ENCODE assay signal across 7 mouse cellular contexts in the genomic region with DNA sequence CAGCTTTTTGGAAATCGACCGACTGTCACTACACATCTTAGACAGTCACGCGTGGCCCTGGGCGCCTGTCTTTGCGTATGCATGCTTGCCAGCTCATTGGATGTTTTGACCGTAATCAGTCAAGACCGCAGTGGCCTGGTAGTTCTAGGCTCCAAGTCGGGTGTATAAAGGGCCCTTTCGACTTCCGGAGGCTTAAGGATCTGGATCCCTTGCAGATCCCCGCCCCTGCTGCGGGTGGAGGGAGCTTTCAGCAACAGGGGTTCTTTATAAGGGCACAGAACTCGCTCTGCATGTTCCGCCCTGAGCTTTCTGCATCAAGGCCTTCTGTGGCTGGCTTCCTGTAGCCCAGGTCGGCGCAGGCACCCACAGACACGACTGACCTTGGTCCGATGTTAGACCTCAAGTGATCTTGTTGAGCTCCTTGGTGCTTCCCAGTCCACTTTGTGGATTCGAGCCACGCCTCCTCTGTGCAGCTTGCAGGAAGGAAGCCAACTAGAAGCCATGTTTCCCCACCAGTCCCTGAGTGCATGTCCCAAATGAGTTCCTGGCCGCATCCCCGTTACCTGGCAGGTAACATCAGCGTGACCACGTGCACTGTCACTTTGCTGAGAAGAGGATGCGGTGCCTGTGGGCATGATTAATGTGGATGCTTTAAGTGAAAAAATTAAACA. TPM values are rescaled to one million over a fixed set of nuclear protein-coding genes. Genes with fewer than 3 reads are reported as not detected.
DNase-seq lines count a peak whose midpoint lies in the region; ATAC-seq and TF ChIP-seq lines count a peak whose summit lies in the region.

A gene (minus strand): TSS at position 443 of the 671 bp plus-strand sequence.

- peak within 1 kb of the TSS; percentile 96 for H3K27ac ChIP-seq in embryonic facial prominence, embryonic 10.5 days (replicated peaks)
- peak within 1 kb of the TSS; percentile 91 for H3K27ac ChIP-seq in intestine, postnatal 0 days (ENCODE audit: low read depth, low read length)
- peak within 1 kb of the TSS; percentile 61 for H3K27ac ChIP-seq in midbrain, embryonic 11.5 days (ENCODE audit: low read depth, low read length)

- no peaks in the 10 kb centered on the region for H3K9me3 ChIP-seq in embryonic facial prominence, embryonic 10.5 days
- H3K9me3 ChIP-seq in intestine, postnatal 0 days (ENCODE audit: control insufficient read depth): no peaks in the 10 kb centered on the region
- no peaks in the 10 kb centered on the region for H3K9me3 ChIP-seq in midbrain, embryonic 11.5 days (ENCODE audit: control insufficient read depth, low read length)

- H3K4me3 ChIP-seq in embryonic facial prominence, embryonic 10.5 days: peak within 1 kb of the TSS; percentile 95
- peak within 1 kb of the TSS; percentile 96 for H3K4me3 ChIP-seq in intestine, postnatal 0 days (ENCODE audit: low read depth, low read length)
- H3K4me3 ChIP-seq in midbrain, embryonic 11.5 days (ENCODE audit: low read depth, low read length): peak within 1 kb of the TSS; percentile 84

- H3K27me3 ChIP-seq in embryonic facial prominence, embryonic 10.5 days (replicated peaks; ENCODE audit: low read depth, poor library complexity, severe bottlenecking): no peaks in the 10 kb centered on the region
- H3K27me3 ChIP-seq in intestine, postnatal 0 days (replicated peaks; ENCODE audit: control insufficient read depth, insufficient read depth, low read length): no peaks in the 10 kb centered on the region
- no peaks in the 10 kb centered on the region for H3K27me3 ChIP-seq in midbrain, embryonic 11.5 days (ENCODE audit: control insufficient read depth, insufficient read depth, low read length)

- peak; percentile 44 for ATAC-seq in intestine, postnatal 0 days
- peak; percentile 0; the same call in 1 of the 2 replicates for ATAC-seq in midbrain, embryonic 11.5 days (ENCODE audit: low FRiP score)

- peaks cover 6% of the 10 kb centered on the region; the same call in 1 of the 2 replicates for H3K36me3 ChIP-seq in embryonic facial prominence, embryonic 10.5 days (replicated peaks)
- H3K36me3 ChIP-seq in intestine, postnatal 0 days (ENCODE audit: control insufficient read depth, insufficient read depth): 0 out of 2 replicates have a peak, but pooled peaks cover 6% of the 10 kb centered on the region
- no peaks in the 10 kb centered on the region for H3K36me3 ChIP-seq in midbrain, embryonic 11.5 days (ENCODE audit: control insufficient read depth, insufficient read depth, low read length)

- 4% methylated on average over 26 of the region's 26 CpGs for WGBS in embryonic facial prominence, embryonic 10.5 days
- WGBS in intestine, postnatal 0 days: under 1% methylated on average over 26 of the region's 26 CpGs
- 6% methylated on average over 26 of the region's 26 CpGs for WGBS in midbrain, embryonic 11.5 days

- peak within 1 kb of the TSS; percentile 88 for H3K4me2 ChIP-seq in intestine, postnatal 0 days (replicated peaks; ENCODE audit: low read depth)
- peak within 1 kb of the TSS; percentile 80 for H3K4me2 ChIP-seq in midbrain, embryonic 11.5 days

- no peak for TF ChIP-seq CTCF in intestine, postnatal 0 days (IDR thresholded peaks at IDR 0.05; ENCODE audit: low read depth)

- peaks cover 32% of the 10 kb centered on the region for H3K4me1 ChIP-seq in embryonic facial prominence, embryonic 10.5 days
- 0 out of 2 replicates have a peak, but pooled peaks cover 6% of the 10 kb centered on the region for H3K4me1 ChIP-seq in intestine, postnatal 0 days (replicated peaks; ENCODE audit: control insufficient read depth, insufficient read depth, low read length)
- peaks cover 11% of the 10 kb centered on the region for H3K4me1 ChIP-seq in midbrain, embryonic 11.5 days (ENCODE audit: control insufficient read depth, insufficient read depth, low read length)

- peak within 1 kb of the TSS; percentile 78 for H3K9ac ChIP-seq in intestine, postnatal 0 days (ENCODE audit: low read depth, low read length)
- peak within 1 kb of the TSS; percentile 87 for H3K9ac ChIP-seq in midbrain, embryonic 11.5 days (ENCODE audit: low read length)

- intact Hi-C loops in left cerebral cortex, postnatal 4 days (cut with DNase I): no loop called here

- peak; percentile 79 for DNase-seq in adrenal gland, postnatal 14 days
- peak; percentile 73 for DNase-seq in embryonic facial prominence, embryonic 10.5 days (ENCODE audit: low spot score)
- DNase-seq in gonadal fat pad, adult 2 months (ENCODE audit: low read depth): no peak
- DNase-seq in left cerebral cortex, postnatal 4 days: peak; percentile 55
- peak; percentile 96 for DNase-seq in midbrain, embryonic 11.5 days (ENCODE audit: low spot score, missing footprints)
- DNase-seq in skeletal muscle tissue, adult 2 months (ENCODE audit: low read depth, low spot score): peak; percentile 64

RNA-seq across cellular contexts. Expression of the gene that starts here (rescaled TPM):
- total RNA-seq in adrenal gland, postnatal 14 days (2021): 33.4 and 43.9 TPM in 2 replicates
- 301 and 303 TPM in 2 replicates for polyA plus RNA-seq in embryonic facial prominence, embryonic 10.5 days (2016; fragmentation: Nextera tagmentation; extraction: Ambion mirVana)
- 12.5 and 13.0 TPM in 2 replicates for polyA plus RNA-seq in gonadal fat pad, adult 2 months (2012; rRNA removed)
- polyA plus RNA-seq in intestine, postnatal 0 days (2015; fragmentation: Nextera tagmentation; extraction: Ambion mirVana): 71.9 and 75.3 TPM in 2 replicates
- total RNA-seq in left cerebral cortex, postnatal 4 days (2021): 100 to 1,000 TPM; 252 to 269 TPM
- polyA plus RNA-seq in midbrain, embryonic 11.5 days (2014; fragmentation: Nextera tagmentation; extraction: Ambion mirVana): 292 and 312 TPM in 2 replicates
